In the genomic region with DNA sequence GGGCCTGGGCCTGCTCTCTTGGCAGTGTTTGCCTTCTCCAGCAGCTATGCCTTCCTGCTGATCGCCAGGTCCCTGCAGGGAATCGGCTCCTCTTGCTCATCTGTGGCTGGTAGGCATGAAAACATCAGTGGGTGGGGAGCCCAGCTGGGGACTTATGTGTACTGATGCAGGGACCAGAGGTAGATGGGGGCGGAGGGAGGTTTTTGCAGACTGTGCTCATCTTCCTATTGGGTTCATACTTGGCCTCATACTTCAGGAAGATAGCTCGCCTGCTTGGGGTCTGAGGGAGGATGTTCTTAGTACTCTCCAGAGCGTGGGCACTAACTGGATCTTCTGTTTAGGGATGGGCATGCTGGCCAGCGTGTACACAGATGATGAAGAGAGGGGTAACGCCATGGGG, we compare ENCODE assay signal across 23 mouse cellular contexts. TPM values are rescaled to one million over a fixed set of nuclear protein-coding genes. Genes with fewer than 3 reads are reported as not detected.
"Had no signal": no experiment of that assay in that cellular context is flagged by ENCODE, and none has a peak within 500 bp of the region (broad histone marks: within the 10 kb centered on the region; RNA-seq: fewer than 3 reads in every experiment).

No protein-coding gene starts in this region.

- H3K4me2 ChIP-seq: limb, embryonic 12.5 days; limb, embryonic 15.5 days; liver, embryonic 12.5 days; liver, embryonic 15.5 days; midbrain, embryonic 12.5 days; neural tube, embryonic 12.5 days; neural tube, embryonic 15.5 days; stomach, embryonic 15.5 days had no signal

- H3K9me3 ChIP-seq: limb, embryonic 12.5 days; limb, embryonic 15.5 days; liver, embryonic 12.5 days; liver, embryonic 15.5 days; midbrain, embryonic 12.5 days; neural tube, embryonic 12.5 days; neural tube, embryonic 15.5 days; stomach, embryonic 15.5 days had no signal

- H3K4me3 ChIP-seq: limb, embryonic 12.5 days; limb, embryonic 15.5 days; liver, embryonic 12.5 days; liver, embryonic 15.5 days; midbrain, embryonic 12.5 days; neural tube, embryonic 12.5 days; neural tube, embryonic 15.5 days; stomach, embryonic 15.5 days had no signal

- H3K36me3 ChIP-seq: limb, embryonic 12.5 days; limb, embryonic 15.5 days; liver, embryonic 12.5 days; liver, embryonic 15.5 days; midbrain, embryonic 12.5 days; neural tube, embryonic 12.5 days; neural tube, embryonic 15.5 days; stomach, embryonic 15.5 days had no signal

- DNase-seq: kidney, adult 18-20 months; kidney, adult 9 months; kidney, postnatal 14 days; kidney, postnatal 4 days; left cerebral cortex, postnatal 4 days; lung, adult 2 months; lung, postnatal 14 days; lung, postnatal 4 days; spleen, adult 18-20 months; thymus, postnatal 36 days had no signal

- H3K27ac ChIP-seq: limb, embryonic 12.5 days; limb, embryonic 15.5 days; liver, embryonic 12.5 days; liver, embryonic 15.5 days; midbrain, embryonic 12.5 days; neural tube, embryonic 12.5 days; neural tube, embryonic 15.5 days; stomach, embryonic 15.5 days had no signal

- ATAC-seq: intestine, embryonic 16.5 days; liver, embryonic 12.5 days had no signal

- H3K9ac ChIP-seq: limb, embryonic 12.5 days; limb, embryonic 15.5 days; liver, embryonic 12.5 days; liver, embryonic 15.5 days; midbrain, embryonic 12.5 days; neural tube, embryonic 12.5 days; neural tube, embryonic 15.5 days; stomach, embryonic 15.5 days had no signal

- H3K4me1 ChIP-seq: limb, embryonic 12.5 days; limb, embryonic 15.5 days; liver, embryonic 12.5 days; liver, embryonic 15.5 days; midbrain, embryonic 12.5 days; neural tube, embryonic 15.5 days; stomach, embryonic 15.5 days had no signal

- H3K27me3 ChIP-seq: limb, embryonic 12.5 days; limb, embryonic 15.5 days; liver, embryonic 12.5 days; liver, embryonic 15.5 days; neural tube, embryonic 12.5 days; neural tube, embryonic 15.5 days; stomach, embryonic 15.5 days had no signal

RNA-seq across cellular contexts. Expression of a gene that starts 54.2 kb away (rescaled TPM):
- polyA plus RNA-seq: intestine, embryonic 16.5 days; kidney, embryonic 16.5 days; limb, embryonic 12.5 days; limb, embryonic 15.5 days; liver, embryonic 12.5 days; liver, embryonic 15.5 days; lung, adult 2 months; lung, embryonic 16.5 days; midbrain, embryonic 12.5 days; neural tube, embryonic 12.5 days; stomach, embryonic 15.5 days; thymus, postnatal 0 days; urinary bladder, adult 2 months had no signal
